Mouse (Mus musculus): ENCODE data around the gene Gm20388.

Gm20388 gene

DNA sequence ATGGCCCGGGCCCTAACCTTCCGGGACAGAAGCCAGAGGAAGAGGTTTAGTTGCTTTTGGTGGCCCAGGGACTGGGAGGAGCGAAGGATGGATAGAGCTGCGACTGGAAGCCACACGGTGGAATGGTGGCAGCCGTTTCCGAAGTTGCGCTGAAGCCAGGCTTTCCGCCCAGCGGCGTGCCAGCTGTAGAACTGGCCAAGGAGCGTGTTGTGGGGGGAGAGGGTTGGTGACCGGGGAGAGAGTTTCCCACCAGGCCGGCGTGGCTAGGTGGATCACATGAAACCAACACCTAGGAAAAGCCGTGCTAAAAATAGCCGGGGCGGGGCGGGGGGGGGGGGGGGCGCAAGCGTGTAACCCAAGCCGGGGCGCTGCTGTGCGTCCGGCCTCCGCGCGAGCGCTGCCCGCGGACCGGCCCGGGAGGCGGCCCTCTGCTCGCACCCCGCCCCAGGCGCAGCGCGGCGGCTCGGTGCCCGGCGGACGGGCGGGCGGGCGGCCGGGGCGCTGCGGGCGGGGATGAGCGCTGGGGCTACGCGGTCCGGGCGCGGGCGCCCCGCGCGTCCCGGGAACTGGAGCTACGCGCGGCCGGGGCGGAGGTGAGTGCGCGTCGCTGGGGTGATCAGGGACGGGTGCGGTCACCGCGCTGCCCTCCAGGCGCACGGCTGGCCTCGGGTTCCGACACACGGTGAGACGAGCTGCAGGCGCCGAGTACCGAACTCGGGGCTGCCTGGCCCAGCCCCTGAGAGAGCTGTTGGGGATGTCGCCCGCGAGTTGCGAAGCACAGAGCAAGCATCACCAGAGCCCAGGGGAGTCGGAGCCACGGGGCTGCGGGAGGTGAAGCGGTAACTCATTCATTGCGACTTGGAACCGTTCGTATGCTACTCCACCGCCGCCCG lies 2319.4 kb downstream of the Gm20388 start:
- no peak for DNase-seq

DNA sequence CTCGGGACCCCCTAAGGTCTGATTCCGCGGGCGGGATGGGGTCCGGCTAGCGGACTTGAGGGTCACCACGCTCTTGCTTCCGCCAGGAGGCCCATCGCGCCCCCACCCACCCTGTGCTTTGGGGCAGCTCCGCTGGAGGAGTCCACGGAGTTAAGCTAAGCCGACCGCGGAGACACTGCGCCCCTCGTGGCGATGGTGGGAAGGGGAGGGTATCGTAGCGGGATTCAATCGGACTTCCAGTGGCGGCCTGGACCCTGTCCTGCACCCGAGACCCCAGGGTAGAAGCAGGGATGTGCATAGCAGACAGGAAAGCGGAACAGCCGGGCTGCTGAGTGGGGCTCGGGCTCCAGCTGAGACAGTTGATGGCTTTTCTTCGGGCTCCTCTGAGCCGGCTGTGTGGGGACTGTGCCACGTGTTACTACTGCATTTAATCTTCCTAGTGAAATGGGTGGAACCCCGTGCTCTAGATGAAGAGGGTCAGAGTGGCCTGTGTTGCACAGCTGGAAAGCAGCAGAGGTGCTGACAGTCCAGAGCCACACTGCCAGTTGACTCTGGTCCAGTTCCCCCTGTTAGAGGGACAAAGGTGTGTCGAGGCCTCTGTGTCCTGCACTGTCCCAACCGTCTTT lies 2320.2 kb downstream of the Gm20388 start:
- DNase-seq: peak in 1 of 2 experiments; percentile 59

DNA sequence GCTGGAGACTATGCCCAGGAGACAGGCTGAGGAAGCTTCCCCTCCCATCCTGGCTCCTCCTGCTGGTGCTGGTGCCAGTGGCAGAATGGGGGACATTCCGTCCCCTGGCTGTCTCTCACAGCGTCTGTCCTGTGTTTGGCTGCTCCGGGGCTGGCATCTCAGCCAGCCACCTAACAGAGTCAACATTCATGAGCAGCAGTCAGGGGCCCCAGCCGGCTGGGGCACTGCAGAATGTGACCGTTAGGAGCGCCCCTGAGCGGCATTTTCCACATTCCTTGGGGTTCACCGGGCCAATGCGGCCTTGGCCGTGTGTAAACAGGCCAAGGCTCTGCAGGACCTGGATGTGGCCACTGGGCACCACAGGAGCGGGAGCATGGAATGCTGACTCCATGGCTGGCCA lies 2323.4 kb downstream of the Gm20388 start:
- DNase-seq: peak; percentile 31 to 36

DNA sequence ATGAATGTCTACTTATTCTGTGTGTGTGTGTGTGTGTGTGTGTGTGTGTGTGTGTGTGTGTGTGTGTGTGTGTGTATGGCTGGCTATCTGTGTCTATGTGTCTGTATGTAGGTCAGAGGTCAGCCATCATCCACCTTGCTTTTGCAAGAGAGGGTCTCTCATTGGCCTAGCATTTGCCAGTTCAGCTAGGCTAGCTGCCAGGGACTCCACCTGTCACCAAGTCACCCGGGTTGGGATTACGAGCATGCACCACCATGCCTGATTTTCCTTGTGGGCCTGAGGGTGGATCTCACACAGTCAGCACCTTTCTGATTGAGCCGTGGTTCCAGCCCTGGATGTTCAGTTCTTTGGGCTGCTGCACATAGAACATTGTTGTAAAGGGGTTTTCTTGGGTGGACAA lies 2325.9 kb downstream of the Gm20388 start:
- no peak for DNase-seq

DNA sequence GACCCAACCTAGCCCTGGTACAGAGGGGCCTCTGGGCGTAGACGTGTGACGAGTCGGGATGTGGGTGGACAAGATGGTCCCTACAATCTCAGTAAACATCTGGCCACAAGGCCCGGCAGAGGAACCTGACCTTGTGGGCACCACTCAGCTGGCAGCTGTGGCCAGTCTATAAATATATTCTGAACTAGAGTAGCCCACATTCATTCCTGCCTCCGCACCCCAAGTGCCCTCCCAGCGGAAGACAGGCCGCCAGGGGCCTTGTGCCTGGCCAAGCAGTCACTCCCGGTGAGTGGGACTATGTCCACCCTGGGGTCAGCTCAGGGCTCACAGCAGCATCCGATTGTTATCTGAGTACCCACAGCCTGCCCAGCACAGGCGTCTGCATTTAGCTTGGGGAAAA lies 2327.6 kb downstream of the Gm20388 start:
- DNase-seq: no peak

DNA sequence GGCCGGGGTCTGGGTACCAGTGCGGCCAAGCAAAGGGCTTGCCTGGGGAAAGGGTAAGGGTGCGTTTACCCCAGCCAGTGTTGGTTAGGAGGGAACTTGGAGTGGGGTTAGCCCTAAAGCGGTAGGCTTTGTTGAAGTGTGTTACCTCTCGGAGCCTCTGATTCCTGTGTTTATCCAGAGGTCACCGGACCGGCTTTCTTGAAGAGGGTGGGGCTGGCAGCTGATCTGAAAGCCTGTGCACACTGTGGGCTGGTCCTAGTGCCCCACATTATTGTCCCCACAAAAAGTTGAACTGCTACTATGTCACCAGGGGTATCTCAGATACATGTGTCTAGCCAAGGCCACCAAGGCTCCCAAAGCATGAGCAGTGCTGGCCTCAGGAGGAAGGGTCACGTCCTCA lies 2328.1 kb downstream of the Gm20388 start:
- DNase-seq: no peak

DNA sequence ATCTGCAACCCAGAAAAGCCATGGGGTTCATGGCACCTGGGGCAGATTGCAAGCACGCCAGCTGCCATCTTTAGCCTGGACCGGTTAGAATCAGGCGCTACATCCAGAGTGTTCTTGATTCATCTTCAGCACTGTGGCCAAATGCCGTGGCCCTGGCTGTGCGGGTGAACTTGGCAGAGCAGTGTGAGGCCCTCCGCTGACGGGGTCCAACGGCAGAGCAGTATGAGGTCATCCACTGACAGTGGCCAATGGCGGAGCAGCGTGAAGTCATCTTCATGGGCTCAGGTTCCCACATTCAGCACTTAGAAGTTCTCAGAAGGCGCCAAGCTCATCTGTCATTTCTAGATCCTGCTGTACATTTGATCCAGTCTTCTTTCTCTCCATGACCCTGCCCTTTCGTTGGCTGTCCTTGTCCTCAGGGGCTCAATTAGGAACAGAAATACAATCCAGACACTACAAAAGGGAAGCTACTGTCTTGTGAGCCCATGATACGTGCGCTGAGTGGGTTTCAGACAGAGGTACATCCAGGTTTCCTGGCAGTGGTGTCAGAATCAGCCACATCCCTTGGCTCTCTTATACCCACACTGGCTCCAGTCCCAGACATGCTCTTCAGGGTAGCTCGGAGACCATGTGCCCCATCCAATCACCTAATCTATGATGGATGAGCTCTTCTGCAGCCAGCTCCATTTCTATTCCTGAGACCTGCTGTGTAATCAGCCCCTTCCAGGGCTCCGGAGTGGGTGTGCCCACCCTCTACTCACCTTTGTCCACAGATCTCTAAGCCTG lies 2329.8 kb downstream of the Gm20388 start:
- DNase-seq: no peak

DNA sequence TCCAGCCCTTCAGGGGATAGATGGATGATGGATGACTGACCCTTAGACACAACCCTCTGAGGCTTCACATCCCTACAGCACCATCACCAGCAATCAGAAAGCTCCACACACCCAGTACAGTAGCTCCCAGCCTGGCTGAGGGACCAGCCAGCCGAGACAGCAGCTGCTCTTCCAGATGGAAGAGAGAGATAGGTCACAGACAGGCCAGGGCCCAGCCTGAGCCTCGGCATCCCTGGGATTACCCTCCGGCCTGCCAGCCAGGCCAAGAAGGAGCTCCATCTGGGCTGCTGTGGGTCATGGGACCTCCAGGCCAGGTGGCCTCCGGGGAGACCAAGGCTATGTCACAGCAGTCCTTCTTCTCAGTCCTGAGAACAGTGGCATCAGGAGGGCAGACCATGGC lies 2332.7 kb downstream of the Gm20388 start:
- no peak for DNase-seq

DNA sequence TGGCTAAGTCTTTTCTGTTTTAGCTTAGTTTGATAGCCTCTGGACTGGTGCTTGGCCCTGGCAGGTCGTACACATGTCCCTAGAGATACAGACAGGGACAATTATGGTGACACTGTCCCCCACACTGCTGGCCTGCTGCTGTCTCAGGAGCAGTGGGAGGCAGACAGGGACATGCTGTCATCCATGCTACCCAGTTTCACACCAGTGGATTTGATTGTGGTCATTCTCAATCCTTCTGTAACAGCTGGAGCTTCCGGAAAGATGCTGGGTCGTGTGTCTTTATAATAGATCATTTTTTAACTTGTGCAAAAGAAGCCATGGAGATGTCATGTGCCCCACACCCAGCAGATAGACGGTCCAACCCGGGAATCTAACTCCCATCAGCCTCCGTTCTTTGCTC lies 2334.5 kb downstream of the Gm20388 start:
- DNase-seq: no peak

DNA sequence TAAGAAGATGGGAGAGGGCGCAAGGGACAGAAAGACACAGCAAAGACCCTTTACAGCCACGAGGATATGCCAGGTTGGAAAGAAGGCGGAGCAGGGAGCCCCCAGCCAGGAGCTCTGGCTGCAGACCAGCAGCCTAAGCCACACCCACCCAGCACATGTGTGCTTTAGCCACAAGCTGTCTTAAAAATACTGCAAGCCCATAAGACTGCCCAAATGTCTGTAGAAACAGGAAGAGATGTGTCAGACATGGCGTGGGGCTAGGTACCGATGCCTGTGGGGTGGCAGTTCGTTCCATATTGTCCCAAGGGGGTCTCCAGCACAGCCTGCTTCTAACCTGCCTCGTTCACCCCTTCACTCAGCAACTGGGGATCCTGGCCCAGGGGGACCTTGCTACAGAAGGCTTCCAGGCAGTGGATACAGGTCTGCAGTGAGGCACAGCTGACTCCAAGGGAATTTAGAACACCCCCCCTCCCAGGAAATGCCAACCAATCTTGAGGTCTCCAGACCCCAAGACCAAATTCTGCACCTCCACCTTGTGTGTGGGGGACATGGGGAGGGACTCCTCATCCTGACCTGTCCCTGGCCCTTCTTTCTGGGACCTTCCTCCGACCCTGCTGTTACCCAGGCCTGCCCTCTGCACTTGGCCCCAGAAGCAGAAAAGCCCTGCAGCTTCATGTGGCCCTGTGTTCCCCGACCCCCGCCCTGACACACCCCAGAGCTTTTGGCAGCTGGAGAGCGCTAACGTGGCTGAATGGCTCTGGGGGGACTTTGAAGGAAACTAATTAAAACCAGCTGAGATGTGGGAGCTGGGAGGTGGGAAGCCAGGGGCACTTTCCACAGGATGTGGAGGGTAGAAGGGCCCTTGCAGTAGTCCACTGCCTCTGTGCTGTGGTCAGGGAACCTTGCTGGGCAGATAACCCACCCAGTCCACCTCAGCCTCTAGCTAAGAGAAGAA lies 2335.9 kb downstream of the Gm20388 start:
- no peak for DNase-seq

DNA sequence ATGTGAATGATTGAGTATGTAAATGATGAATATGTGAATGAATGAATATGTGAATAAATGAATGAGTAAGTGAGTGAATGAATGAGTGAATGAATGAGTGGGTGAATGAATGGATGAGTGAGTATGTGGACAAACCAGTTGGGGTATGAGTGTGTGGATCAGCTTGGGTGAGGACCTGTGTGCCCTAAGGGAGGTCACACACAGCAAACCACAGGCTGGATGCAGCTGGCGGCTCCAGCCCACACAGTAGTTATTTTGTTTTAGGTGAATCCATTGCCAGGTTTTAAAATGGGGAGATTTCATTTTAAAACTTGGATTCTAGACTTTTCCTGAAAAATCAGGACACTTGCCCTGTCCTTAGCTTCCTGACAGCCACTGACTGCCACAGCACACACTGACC lies 2341.1 kb downstream of the Gm20388 start:
- DNase-seq: no peak

DNA sequence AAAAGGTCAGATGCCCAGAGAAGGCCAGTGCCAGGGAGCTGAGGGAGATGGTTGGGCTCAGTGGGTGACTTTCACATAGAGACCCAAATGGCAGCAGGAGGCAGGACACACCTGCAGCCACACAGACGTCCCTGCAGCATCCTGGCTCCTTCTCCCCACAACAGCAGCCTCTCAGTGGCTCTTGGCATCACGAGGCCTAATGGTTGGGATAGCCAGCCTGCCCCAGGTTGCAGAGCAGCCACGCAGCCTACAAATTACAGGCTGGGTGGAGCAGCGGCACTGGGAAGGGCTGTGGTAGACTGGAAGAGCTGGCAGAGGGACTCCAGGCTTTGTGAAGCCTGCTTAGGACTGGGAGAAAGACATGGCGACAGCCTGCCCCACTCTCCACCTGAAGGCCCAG lies 2341.7 kb downstream of the Gm20388 start:
- no peak for DNase-seq

DNA sequence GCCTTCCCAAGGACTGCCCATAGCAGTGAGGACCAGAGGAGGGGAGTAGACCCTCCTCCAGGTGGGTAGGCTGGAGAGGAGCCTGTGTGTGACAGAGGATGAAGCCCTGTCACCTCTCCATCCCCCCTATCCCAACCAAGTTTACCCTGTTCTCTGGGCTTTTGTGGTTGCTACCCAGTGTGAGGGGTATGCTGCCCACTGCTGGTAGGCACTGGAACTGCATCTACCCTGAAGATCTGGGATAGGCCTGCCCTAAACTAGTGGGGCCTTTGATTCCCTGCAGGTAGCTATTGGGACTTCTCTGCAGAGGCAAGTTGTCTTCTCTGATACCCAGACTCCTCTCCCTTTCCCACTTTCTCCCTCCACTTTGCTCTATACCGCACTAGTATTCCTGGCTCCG lies 2348.7 kb downstream of the Gm20388 start:
- peak in 1 of 2 experiments; percentile 71 for DNase-seq

DNA sequence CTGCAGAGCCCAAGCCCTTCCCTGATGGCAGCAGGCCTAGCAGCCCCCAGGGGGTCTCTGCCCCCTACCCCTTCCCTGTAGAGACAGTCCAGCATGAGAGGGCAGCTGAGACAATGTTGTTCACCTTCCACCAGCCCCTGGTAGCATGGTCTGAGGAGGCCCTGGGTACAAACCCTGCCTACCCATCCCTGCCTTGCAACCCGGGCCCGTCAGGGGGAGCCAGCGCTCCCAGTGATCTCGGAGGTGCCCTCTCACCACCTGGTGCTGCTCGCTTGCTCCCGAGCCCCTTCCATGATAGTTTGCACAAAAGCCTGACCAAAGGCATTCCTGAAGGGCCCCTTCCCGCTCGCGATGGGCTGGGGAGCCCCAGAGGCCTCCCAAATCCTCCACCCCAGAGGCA lies 2350.1 kb downstream of the Gm20388 start:
- DNase-seq: no peak

DNA sequence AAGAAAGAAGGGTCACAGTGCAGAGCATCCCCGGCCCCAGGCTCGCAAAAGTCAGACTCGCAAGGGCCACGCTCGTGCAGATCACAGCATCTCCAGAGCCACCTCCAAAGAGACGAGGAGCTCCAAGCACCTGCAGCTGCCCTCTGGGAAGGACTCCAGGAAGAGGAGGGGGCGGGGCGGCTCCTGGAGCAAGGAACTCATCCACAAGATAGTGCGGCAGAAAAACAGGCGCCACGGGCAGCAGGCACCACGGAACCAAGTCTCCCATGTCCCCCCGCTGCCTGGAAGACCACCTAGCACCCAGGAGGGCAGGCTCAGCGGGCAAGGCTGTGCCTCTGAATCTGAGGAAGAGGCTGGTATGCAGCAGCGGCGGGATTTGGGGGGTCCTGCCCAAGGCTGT lies 2352.2 kb downstream of the Gm20388 start:
- no peak for DNase-seq

DNA sequence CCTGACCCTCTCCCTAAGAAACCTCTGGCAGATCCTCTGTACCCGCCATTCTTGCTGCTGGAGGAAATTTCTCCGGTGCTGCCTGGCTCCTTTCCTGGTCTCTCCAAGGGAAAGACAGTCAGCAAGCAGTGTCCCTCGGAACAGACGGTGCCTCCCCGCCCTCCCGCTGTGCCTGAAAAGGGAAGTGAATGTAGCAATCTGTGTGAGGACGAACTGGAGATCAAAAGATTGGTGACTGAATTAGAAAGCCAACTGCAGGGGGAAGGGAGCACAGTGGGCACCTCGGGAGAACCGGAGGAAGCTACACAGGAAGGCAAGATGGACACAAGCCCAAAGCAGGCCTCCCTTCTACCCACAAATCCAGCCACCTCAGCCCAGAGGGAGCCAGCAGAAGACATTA lies 2353.6 kb downstream of the Gm20388 start:
- DNase-seq: no peak

DNA sequence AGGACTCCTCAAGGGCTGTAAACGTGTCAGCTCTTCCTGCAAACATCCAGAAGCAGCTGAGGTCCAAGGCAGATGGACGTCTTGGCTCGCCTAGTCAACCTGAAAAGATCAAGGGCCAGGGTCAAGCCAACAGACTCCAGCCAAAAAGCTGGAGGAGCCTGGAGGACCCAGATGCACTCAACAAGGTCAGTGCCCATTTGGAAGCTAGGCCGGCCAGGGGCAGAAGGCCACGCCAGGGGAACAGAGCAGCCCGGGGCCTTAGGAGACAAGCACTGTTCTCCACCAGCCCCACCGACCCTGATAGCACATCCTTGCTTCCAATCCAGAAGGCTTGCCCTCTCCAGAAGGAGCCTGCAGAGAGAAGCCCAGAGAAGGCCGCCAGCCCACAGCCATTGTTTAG lies 2354.9 kb downstream of the Gm20388 start:
- DNase-seq: no peak

DNA sequence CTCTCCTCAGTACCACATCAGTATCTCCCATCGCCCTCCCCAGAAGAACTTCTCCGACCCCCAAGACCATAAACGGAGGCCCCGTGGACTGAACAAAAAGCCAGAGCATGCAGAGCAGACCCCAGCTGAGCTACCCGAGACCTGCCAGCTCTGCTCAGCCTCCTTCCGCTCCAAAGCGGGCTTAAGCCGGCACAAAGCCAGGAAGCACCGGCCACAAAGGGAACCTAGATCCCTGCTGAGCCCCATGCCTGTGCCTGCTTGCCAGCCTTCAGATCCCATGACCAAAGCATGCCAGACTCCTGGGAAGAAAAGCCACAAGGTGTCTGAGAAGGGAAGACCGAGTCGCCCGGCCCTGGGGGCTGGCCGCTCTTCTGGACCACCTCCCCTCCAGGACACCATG lies 2356.2 kb downstream of the Gm20388 start:
- DNase-seq: no peak

DNA sequence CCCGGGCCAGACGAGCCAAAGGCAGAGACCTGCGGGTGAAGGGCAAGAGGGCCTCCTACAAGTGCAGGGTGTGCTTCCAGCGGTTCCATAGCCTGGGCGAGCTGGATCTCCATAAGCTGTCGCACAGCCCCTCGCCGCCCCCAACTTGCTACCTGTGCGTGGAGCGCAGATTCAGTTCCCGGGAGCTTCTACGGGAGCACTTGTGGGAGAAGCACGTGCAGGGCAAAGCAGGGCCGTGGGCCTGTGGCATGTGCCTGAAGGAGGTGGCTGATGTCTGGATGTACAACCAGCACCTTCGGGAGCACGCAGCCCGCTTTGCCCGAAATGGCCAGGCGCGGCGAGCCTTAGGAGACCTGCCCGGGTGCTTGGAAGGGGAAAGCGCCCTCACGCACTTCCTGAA lies 2358.2 kb downstream of the Gm20388 start:
- DNase-seq: no peak

DNA sequence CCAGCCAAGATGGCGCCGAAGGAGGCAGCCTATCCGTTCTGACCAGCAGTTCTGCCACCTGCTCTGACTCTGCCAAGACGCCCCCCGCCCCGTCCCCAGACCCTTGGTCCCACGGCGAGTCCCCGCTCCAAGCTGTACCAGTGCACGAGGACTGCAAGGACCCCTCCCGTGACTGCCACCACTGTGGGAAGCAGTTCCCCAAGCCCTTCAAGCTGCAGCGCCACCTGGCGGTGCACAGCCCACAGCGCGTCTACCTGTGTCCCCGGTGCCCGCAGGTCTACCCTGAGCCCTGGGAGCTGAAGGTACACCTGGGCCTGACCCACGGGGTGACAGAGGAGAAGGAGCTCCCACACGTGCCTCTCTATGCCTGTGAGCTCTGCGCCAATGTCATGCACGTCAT lies 2358.8 kb downstream of the Gm20388 start:
- peak; percentile 56 to 72 for DNase-seq

DNA sequence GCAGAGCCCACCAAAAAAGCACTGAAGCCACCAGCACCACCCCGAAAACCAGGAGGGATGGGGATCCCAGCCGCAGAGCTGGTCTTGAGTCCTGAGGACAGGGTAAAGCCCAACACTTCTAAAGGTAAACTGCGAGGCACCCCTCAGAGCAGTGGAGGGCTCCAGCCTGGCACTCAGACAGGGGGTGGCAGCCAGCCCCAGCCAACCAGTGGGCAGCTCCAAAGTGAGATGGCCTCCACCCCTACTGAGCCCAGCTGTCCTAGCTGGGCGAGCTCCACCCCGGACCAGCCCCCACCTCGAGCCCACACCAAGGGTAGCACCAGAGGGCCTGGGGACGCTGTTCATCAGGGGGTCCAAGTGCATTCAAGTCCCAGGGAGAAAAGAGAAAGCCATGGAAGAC lies 2359.9 kb downstream of the Gm20388 start:
- DNase-seq: no peak

DNA sequence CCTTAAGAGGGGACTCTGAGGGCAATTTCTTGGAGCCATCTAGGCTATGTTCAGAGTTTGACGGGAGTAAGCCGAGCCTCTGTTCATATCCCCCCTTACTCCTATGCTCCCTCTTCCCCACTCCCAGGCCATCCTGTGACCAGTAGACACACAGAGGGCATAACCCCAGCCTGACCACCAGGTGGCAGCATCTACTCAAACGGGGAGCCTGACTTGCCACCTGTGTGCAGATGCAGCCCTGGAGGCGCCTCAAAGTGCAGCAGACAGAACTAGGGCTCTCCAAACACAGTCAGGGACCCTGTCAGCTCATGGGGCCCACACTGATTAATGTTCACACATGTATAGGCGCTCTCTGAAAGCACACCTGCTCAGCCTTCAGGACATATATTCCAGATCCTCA lies 2362.5 kb downstream of the Gm20388 start:
- peak; percentile 54 to 72 for DNase-seq

DNA sequence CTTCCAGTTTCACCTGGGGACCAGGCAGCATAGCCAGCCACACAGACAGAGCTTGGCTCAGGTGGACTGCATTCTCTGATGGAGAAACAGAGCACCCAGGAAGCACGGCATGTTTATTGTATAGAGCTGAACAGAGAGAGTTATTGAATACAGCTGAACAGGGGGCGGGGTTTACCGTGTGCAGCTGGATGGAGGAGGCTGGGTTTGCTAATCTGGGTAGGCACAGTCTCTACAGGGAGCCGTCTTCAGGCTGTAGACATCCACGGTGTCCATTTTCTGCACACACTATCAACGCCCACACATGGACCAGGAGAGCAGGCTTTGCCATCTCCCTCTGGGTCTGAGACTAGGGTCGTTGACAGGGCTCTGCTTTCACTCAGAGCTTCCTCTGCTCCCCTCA lies 2363.2 kb downstream of the Gm20388 start:
- no peak for DNase-seq

Data from kidney, adult 8-10 months (tissue).